Mouse (Mus musculus): ENCODE results near the gene B9d1.
A peak's percentile ranks its signal among the peaks of the same experiment; 100 is the strongest.

Gene B9d1

DNA sequence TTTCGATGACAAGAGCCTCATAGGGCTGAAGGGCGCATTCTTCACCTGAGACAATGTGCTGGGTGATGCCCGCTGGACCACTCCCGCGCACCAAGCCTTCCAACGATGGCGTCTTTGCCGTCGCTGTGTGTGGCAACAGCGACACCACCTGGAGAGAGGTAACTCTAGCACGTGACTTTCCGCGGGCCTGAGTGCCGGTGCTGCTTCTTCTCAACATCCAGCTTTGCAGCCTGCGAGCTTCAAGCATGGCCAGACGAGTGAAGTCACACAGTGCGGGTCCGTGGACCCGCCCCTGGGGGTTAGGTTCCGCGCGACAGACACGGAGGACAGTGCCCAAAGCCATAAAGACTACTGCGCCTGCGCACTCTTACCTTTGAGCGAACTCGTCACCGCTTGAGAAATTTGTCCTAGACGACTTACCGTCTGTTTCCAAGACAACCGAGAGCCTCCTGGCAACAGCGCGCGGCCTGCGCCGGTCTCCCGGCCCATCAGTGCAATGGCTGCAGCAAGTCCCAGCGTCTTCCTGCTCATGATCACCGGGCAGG is at the start of gene B9d1:
B9d1 (plus strand) TSS at position 432 of the 545 bp plus-strand sequence.
- peak; percentile 97 for DNase-seq

- no peak for DNase-seq
Observed at GRCm38 (mm10) chr11:61464071-61464470, 40.9 kb upstream of the B9d1 start.

DNA sequence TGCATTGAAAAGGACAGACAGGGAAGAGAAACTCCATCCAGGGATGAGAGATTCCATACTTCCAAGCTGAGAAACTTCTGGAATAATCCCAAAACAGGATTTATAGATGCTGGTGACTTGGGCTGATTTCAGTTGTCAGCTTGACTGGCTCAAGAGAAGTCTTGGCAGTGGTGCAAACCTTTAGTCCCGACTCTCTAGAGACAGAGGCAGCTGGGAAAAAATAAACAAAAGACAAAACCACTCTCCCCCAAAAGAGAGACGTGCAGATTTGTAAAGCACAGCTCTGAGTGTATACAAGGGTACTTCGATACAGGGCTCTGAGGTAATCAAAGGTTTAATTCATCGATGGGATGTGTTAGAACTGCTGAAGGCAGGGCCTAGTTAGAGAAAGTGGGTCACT is 39.5 kb upstream of the B9d1 start:
- DNase-seq = no peak

- DNase-seq = no peak
Observed at GRCm38 (mm10) chr11:61468534-61468933, 36.4 kb upstream of the B9d1 start.

DNA sequence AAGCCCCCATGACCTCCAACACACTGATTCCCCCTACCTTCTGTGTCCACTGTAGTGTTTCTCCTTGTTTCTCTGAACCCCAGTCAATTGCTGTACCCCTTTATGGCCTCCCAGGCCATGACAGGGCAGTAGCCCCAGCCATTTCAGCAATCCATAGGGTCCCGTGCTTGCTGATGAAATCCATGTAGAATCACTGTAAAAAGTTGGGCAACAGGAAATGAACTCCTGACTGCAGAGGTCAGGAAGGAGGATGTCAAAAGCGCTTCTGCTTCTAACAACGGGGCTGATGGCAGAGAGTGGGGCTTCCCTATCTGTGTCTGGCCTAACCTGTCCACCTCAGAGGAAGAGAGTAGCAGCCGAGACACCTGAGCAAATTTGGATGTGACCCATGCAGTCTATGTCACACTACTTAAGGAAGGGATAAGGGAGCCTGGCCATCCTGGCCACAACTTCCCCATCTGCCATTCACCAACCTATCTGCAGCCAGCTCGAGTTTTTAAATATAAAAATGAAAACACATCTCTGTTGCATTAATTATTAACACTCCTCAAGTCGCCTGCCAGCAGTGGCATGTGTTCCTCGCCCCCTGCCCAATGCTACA is 35.5 kb upstream of the B9d1 start:
- DNase-seq = no peak

DNA sequence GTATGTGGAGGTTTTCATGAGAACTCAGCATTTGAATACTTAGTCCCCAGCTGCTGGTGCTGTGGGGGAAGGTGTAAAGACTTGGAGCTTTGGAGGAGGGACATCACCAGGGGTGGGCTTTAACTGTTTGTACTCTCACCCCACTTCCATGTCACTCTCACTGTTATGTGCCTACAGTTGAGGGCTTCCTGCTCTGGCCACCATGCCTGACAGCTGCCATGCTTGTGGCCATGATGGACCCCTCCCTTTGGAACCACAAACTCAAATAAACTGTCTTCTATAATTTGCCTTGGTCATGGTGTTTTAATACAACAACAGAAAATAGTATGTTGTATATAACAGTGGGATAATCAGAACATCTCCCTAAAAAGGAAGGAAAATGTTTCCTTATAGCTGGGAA is 34.1 kb upstream of the B9d1 start:
- no peak for DNase-seq

GRCm38 (mm10) chr11:61473630-61474029 is 31.3 kb upstream of the B9d1 start:
- DNase-seq = no peak

GRCm38 (mm10) chr11:61476786-61477382 is 28.1 kb upstream of the B9d1 start:
- DNase-seq = peak; percentile 50 to 65

- DNase-seq = no peak
Observed at GRCm38 (mm10) chr11:61477566-61478508, 27.1 kb upstream of the B9d1 start.

DNA sequence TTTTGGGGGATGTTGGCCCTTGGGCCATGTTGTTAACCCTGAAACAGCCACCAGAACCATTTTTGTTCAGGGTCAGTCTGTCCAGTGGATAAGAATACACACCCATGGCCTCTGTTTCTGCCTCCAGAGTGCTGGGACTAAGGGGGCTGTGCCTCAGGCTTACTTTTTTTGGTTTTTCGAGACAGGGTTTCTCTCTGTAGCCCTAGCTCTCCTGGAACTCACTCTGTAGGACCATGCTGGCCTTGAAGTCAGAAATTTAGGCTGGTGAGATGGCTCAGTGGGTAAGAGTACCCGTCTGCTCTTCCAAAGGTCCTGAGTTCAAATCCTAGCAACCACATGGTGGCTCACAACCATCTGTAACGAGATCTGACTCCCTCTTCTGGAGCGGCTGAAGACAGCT is 26.2 kb upstream of the B9d1 start:
- no peak for DNase-seq

GRCm38 (mm10) chr11:61481239-61482090 is 23.5 kb upstream of the B9d1 start:
- DNase-seq = no peak

- no peak for DNase-seq
Observed at GRCm38 (mm10) chr11:61483226-61483845, 21.6 kb upstream of the B9d1 start.

DNA sequence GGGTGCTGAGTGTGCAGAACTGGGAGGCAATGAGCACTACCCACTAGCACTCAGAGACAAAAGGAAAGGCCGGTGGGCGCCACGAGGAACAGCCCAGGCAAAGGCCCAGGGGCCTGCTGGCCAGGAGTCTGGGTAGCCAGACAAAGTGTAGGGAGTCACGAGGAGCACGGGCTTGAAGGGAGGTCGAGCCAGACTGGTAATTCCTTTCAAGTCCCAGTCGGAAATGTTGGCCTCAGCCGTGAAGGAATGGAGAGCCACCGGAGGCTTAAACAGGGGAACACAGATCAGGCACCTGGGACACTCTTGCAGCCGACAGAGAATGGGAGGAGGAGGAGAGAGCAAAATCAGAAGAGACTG is 20.7 kb upstream of the B9d1 start:
- DNase-seq = no peak

DNA sequence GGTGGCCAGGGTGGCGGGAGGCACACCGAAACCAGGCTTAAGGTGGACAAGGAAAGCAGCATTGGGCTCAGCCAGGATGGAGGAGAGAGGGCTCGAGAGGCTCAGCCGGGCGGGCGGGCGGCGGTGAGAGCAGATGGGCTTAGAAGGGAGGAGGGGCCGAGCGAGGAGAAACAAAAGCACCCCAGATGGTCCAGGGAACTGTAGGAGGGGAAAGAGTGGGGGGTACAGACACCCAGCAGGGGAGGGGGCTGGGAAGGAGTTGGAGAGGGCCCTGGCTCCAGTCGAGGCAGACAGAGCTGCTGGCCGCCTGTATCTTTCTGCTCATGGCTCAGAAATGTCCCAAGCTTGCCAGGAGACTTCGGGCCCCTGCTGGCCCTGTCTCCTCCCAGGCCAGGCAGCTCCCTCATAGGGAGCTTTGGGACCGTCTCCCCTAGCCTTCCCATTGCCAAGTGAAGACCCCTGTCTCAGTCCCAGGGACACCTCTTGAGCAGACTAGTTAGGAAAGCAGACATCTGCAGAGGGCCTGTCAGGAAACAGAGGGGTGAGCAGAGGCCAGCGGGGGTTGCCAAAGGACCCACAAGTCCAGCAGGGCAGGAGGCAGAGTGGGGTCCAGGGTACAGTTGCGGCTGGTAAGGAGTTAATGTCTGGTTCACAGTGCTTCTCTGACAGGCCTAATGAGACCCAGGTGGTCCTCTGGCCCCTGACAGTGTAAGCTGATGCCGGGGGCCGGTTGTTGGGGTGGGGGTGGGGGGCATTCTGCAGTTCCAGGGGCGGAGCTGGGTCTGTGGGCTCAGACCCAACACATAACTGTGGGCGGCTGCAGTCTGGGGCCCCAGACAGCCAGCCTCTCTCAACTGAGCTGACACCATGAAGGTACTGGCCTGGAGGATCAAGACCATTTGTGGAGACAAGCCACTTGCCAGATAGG is 20.1 kb upstream of the B9d1 start, which contains the start of gene Mfap4:
Mfap4 (plus strand) TSS at position 819 of the 928 bp plus-strand sequence.
- no peak for DNase-seq

DNA sequence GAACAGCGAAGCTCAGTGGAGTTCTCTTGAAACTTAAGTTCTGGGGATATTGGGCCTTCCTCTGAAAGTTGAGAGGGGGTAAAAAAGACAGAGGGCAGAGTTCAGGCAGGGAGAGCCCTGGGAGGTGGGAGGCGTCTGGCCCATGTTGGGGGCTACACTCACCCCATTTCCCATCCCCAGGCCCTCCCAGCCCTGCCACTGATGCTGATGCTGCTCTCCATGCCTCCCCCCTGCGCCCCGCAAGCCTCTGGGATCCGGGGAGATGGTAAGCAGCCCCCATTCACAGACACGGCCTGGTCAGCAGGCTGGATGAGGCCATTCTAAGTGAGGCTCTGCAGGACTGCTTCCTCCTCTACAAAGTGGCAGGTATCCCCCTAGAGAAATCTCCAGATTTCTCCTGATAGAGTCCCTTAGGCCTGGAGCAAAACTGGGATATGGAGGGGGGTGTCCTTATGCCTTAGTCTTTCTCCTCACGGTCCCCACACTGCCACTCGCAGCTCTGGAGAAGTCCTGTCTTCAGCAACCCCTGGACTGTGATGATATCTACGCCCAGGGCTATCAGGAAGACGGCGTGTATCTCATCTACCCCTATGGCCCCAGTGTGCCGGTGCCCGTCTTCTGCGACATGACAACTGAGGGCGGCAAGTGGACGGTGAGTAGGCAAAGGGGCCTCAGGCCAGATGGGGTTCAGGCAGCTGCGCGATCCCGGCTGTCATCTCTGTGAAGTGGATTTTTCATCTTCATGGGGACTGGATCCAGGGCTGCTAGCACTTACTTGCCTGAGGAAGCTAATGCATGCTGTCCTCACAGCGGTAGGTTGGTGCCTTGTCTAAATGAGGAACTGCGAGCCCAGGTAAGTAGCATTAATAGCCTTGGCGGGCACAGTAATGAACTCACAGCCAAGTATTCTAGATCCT is 19.1 kb upstream of the B9d1 start:
- no peak for DNase-seq

GRCm38 (mm10) chr11:61486458-61487219 is 18.3 kb upstream of the B9d1 start:
- DNase-seq = no peak

GRCm38 (mm10) chr11:61487401-61487800 is 17.5 kb upstream of the B9d1 start:
- peak; percentile 36 to 71 for DNase-seq

DNA sequence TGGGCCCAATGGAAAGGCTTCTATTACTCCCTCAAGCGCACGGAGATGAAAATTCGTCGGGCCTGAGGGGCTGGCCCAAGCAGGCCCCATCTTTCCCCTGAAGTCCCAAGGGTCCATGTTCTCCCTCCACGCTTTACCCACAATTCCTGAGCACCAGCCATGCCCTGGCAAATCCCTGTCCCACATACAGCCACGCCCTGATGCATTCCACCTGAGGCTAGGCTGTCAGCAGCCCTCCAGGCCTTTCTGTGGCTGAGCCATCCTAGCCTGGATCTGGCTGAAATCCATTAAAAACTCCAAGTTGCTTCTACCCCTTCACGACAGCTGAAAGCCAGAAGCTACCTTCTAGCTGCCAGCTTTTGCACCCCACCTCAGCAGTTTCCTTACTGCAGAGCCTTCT is 17.0 kb upstream of the B9d1 start:
- no peak for DNase-seq

- no peak for DNase-seq
Observed at GRCm38 (mm10) chr11:61489085-61489484, 15.9 kb upstream of the B9d1 start.

Data from kidney, postnatal 36 days (tissue).